Mouse (Mus musculus): Measurements from ENCODE around the gene Rbfox3.
A peak's percentile ranks its signal among the peaks of the same experiment; 100 is the strongest.

Gene Rbfox3

DNA sequence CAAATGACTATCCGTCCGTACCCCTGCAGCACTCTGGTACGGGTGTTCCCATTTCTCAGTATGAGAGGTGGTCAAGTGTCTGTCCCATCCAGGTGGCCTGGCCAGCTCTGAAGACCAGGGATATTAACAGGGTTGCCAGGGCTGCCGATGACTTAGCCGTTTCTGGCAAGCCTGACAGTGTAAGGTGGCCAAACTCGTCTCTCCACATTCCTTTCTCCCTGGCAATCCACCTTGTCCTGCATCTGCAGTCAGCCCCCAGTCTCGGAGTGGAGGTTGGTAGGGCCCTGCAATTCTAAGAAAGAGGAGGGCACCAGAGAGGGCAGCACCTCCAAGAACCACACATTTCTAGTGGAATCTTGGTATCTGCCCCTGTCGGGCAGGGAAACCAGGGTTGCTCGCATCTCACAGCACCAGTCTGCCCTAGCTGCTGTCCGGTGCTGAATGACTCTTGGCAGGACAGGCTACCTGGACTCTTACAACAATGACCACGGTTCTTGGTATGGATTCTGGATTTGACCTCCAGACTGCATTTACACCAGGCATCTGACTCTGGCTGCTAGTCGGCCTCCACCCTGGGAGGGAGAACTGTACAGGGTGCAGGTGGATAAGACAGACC is 370.9 kb downstream of the Rbfox3 start:
- DNase-seq, result no peak

DNA sequence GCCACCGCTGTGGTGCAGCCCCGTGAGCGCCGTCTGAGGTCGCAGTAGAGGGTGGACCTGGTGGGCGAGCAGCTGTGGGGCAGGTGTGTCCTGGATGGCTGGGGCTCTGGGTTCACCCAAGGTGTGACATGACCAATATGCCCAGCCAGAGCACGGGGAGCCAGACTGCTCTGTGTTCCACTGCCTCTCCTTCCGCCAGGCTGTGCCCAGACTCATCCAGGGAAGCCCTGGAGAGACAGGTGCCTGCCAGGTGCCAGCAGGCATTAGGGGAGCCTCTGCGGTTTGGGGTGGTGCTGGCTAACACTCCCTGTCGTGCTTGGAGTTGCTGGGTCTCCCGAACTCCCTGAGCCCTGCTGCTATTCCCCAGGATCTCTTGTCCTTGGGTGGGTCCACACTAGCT is 373.4 kb downstream of the Rbfox3 start:
- no peak for DNase-seq

DNA sequence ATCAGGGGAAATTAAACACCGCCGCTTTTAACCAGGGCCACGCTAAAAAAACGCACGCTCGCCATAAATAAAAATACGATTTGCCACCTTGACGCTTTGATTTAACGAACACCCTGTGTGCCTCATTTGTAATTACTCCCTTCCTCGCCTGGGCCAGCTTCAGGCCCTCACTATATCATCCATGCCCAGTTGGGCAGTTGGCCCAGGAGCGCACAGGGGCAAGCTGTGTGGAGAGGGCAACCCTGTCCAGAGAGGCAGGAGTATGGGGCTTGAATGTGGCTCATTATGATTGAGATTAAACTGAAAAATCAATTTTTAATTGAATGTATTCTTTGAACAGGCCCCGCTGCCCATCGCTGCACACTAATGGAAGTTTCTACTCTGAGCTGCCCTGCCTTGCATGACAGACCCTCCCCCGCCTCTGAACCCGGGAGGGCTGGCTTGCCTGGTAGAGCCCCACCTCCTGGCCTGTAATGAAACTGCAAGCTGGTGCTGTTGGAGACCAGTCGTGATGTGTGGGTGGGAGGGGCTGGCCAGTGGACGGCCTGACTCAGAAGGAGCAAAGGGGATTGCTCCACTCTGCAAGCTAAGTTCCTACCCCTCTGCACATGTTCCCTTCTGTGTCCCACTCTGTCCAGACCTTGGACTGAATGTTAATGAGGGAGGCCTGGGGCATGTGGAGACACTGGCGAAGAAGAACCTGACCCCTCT is 376.9 kb downstream of the Rbfox3 start:
- DNase-seq, result no peak

DNA sequence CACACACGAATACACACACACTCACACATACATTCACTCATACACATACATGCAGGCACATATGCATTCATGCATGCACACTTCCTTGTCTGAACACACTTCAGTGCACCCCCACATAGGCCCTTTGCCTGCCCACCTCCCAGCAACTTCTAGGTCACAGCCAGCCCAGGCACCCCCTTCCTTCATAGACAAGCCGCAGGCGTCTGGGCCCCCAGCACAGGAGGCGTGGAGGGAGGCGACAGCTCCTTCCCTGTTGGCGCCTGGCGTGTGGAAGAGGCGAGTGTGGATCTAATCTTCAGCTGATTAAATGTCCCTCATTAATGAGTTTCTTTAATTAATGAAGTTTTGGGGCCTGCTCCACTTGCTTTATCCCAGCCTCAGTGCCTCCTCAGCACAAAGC is 381.1 kb downstream of the Rbfox3 start:
- no peak for DNase-seq

DNA sequence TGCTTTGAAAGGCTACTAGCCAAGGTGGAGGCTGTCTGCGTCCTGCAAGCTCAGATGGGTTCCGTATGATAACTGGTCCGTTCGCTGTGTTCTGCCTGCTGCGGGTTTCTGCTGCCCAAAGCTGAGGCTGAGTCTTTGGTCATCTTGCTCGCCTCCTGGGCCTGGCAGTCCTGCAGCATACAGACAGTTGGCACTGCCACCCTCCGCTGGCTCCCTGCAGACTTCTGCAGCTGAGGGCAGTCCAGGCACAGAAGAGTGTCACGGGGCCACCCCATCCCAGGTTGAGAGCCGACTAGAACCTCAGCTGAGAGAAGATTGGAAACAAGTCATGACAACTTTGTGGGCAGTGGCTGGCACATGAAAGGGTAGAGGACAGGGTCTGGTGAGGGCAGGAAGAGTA is 382.6 kb downstream of the Rbfox3 start:
- no peak for DNase-seq

DNA sequence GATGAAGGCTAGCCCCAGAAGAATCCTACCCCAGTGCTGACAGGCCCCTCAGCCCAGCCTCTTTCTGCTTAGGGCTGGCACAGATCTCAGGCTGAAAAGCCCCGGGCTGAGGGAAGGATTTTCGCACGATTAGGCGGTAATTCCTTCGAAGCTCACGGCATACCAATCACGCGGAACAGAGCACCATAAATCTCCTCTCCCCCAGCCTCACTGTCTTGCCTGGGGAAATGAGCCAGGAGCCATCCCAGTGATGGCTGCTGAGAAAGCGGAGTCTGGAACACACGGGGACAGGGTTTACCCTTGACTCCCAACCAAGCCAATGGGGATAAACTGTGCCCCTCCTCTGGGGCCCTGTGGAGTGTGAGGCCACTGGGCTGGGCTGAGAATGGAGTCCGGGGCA is 386.3 kb downstream of the Rbfox3 start:
- no peak for DNase-seq

DNA sequence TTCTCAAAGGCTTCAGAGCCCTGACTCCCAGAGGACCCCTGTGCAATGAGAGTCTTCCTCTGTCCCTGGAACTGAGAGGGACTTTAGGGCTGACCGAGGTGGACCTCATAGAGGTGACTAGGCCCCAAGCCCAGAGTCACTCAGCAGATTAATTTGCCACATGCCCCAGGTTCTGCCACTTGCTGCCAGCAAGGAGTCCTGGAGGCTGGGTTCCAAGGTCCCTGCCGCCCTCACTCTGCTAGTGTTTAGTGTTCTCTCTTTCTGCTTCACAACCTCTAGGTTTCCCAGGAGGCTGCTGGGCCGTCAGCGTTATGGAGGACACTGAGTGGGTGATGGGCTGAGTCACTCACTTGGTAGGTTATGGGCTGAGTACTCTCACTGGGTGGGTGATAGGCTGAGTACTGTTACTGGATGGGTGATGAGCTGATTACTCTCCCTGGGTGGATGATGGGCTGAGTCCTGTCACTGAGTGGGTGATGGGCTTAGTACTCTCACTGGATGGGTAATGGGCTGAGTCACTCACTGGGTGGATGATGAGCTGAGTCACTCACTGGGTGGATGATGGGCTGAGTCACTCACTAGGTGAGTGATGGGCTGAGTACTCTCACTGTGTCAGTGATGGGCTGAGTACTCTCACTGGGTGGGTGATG is 387.8 kb downstream of the Rbfox3 start:
- DNase-seq, result peak; percentile 68

DNA sequence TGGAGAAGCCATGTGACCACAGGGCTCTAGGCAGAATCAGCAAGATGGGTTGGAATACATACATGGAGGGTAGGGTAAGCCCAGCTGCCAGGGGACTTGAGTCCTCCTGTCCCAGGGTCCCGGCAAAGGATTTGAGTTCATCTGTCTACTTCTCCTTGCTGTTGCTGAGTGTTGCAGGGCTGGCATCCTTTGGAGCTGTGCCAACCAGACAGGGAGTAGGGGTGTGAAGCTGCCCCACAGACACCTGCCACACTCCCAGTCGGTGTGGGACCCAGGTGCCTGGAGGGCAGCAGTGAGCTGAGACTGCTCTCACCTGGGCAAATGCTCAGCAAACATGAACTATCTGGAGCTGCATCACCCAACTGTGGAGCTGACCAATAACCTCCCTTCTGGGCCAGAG is 390.5 kb downstream of the Rbfox3 start:
- no peak for DNase-seq

DNA sequence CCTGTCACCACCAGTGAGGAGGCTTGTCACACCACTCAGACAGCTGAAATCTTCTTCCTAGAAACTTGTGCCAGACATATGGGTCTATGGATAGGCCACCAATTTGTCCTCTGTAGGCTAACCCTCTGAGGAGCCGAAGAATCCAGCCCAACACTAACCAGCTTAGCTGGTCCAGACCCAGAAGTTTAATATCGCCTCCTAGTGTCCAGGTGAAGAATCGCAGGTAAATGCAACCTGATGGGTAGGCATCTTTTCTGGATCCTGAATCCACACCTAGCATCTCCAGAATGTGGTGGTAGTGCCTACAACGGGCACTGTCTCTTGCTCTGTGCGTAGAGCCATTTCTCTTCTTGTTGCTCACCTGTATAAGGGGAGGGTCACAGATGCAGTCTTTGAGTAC is 391.1 kb downstream of the Rbfox3 start:
- DNase-seq, result no peak

DNA sequence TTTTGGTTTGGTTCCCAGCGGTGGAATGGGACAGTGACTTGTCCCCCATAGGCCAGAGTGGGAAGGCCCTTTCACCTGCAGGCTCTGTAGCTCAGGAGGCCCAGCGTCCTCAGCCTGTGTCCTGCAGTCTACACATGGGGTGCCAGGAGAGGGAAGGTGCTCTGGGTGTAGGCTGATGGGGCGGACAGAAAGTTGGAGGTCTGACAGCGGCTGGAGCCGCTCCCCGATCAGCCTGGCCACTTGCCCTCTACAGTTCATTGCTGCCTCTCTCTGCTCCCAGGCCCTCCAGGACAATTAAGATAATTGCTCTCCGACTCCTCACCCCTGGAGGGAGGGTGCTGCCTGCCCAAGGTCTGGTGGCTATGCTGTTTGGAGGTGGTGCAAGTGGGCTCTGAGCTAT is 392.7 kb downstream of the Rbfox3 start:
- DNase-seq, result no peak

DNA sequence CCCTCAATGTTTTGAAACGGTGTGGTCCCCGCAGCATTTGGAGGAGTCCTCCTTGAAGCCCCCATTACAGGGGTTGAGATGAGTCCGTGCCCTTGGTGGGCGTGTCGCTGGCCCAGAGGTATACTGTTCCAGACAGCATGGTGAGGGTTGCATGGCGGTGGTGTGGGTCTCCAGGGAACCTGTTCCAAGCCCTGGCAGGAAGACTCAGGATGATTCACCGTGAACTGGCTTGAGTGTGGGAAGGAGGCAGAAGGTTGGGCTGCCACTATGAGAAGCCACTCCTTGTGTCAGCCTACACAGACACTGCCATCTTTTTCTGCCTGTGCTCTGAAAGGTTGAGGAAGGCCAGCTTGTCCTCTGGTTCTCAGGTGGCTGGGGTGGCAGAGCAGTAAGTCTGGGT is 393.5 kb downstream of the Rbfox3 start:
- no peak for DNase-seq

DNA sequence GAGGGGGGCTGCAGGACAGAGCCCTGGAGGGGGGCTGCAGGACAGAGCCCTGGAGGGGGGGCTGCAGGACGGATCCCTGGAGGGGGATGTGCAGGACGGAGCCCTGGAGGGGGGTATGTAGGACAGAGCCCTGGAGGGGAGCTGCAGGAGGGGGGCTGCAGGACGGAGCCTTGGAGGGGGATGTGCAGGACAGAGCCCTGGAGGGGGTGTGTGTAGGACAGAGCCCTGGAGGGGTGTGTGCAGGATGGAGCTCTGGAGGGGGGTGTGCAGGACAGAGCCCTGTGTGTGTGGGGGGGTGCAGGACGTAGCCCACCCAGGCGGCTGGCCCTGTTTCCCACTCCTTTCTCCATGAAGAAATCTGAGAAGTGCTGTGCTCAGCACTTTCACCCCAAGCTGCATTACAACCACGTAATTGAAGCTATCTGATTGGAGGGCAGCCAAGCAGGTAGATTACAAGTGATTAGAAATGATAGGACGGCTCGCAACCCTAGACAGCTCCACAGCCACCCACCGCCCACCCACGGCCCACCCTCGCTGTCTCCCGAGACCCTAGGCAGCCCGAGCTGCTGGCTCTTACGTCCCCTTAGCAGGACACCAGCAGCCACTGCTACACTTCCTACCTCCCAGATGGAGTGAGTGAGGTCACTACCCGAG is 399.0 kb downstream of the Rbfox3 start:
- no peak for DNase-seq

DNA sequence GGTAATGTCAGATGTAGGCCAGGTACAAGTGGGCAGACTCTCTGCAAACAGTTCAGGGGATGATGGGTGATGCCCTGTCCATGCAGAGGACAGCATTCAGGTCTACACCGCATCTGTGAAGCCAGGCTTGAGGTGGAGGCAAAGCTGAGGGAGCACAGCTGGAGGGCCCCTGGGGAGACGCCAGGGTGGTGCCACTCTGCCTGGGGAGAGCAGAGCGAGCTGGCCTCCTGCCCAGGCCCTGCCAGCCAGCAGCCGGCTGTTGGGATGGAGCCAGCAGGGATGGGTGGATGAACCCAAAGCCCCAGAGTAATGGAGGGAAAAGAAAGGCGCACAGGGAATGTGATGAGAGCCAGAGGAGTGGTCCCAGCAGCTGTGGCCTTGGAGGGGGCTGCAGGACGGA is 399.5 kb downstream of the Rbfox3 start:
- peak; percentile 74 for DNase-seq

DNA sequence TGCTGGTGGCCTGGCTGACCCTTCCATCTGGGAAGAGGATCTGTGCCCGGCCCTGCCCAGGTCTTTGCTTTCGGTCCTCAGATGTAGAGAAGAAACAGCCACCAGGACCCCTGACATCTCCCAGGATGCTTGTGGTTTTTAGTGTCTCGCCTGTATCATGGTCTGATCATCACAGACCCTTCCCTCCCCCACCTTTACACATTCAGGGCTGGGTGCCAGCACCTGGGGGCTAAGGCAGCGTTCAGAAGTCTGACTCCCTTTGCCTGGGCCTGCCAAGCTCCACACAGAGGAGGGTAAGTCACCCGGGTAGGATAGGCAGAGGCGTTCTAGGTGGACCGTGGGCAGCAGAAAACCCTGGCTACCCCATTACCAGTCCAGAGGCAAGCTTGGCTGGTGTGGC is 403.1 kb downstream of the Rbfox3 start:
- no peak for DNase-seq

DNA sequence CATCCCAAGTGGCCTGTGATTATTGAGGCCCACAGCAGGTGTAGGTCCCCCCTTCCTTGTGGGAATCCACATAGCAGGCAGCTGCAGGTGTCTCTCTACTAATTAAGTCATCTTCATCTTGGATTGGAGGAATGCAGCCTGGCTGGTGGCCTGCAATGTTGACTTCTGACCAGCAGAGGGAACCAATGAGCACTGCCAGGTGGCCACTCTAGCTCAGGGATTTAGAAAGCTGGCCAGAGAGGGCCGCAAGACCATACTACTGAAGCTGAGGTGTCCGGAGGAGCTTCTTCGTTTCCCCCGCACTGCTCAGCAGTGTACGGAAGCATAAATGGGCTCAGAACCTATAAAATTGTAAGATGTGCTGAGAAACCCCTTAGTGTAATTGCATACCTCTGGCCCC is 403.5 kb downstream of the Rbfox3 start:
- peak; percentile 82 for DNase-seq

DNA sequence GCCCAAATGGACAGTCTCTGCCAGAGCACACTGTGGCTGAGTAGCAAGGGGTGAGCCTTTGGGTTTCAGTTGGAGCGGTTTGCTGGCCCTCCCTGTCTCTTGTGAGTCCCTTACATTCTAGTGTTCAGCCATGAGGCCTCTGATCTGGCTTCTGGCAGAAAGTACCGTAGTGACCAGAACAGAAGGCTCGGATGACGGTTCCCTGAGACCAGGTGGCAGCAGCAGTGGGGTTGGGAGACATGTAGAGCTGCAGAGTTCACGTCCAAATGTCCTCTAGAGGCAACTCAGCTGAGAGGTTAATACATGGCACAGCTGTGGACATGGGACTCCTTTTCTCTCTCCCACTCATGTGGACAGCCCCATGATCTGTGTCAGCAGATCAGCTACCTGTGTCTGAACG is 404.3 kb downstream of the Rbfox3 start:
- no peak for DNase-seq

DNA sequence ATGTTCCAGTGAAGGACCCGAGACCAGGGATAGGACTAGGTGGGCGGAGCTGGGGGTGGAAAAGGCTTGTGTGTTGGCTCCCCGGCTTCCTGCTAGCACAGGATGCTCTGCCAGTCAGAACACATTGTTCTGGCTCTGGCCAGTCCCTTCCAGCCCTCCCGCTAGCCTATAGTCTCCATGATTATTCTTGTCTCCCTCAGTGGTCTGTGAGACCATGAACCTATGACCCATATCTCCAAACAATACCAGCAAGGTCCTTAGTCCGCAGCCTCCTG is 407.3 kb downstream of the Rbfox3 start:
- peak; percentile 62 for DNase-seq

DNA sequence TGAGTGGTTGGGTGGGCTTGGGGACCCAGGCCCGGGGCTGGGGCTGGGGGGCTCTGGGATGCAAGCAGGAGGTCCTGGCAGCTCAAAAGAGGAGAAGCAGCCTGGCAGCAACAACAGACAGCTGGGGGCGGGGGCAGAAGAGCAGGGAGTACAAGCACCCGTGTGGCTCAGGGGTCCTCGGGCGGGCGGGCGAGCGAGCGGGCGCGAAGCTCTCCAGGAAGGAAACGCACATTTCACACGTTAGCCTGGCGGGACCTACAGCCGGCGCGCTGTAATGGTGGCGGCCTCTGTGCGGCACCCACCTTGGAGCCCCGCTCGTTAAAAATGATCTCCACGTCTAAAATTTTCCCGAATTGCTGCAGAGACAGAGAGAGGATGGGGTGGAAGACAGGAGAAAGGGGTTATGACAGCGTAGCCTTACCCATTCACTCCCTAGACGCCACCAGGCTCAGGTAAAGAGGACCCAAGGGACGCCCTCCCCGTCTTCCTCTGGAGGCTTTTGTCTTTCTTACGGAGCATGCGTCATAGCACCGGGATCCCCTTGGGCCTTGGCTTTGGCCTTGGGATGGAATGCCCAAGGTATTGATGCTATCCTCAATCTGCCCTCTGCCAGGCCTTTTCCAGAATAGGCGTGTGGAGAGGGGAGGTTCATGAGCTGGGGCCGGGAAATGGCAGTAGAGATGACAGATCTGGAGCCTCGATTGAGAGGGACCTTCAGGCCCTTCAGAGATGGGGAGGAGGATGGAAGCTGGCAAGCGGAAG is 407.8 kb downstream of the Rbfox3 start:
- no peak for DNase-seq

DNA sequence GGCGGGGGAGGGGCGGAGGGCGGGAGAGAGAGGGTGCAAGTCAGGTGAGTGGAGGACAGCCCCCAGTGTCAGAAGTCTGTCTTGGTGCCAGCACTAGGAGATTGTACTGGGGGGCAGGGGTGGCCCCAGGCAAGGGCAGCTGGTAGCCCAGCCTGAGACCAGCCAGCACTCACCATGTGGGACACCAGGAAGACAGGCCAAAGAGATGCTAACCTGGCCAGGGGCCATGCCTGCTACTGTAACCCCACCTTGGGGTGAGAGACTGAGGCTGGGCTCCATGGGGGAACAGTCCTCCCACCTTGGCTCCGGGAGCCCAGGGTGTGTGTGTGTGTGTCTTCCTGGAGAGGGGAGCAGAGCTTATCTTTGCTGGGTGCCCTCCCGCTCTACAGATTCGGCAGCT is 408.4 kb downstream of the Rbfox3 start:
- no peak for DNase-seq

DNA sequence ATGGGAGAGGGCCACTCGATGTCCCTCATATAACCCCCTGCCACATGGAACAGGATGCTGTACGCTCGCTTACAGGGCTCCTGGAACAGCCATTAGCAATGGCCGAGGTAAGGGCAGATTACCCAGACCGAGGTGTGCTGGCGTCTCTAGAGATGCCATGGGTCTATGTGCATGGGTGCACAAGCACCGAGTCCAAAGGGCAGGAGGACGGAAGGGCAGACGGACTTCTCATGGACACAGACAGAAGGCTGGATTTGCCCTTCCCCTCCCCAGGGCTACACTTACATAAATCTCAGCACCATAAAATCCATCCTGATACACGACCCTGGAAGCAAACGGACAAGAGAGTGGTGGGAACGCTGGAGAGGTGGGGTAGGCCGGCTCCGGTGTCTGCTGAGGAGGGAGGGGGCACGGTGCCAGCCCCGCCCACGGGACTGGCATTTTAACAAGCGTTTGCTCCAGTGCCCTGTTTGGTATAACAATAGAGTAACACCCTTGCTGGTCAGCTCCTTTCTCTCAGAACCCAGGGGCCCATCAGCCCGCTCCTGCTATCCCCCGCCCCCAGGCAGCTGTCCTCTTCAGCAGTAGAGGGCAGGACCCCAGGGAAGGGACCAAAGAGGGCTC is 415.2 kb downstream of the Rbfox3 start:
- DNase-seq, result no peak

DNA sequence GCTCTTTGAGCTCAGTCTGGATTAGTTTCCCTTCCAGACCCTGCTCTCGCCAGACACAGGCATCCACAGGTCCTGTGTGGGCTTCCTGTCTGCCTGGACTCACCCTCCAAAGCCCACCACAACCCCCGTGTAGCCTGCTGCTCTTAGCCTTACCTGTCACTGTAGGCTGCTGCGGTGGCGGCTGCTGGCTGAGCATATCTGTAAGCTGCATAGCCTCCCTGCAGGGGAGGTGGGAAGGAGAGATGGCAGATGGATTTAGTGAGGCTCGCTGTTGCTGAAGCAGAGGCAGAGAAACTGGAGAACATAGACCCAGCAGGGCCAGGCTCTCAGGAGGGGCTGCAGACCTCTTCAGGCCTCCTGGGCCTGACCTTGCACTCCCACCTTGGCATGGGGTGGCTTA is 416.3 kb downstream of the Rbfox3 start:
- peak; percentile 57 for DNase-seq

DNA sequence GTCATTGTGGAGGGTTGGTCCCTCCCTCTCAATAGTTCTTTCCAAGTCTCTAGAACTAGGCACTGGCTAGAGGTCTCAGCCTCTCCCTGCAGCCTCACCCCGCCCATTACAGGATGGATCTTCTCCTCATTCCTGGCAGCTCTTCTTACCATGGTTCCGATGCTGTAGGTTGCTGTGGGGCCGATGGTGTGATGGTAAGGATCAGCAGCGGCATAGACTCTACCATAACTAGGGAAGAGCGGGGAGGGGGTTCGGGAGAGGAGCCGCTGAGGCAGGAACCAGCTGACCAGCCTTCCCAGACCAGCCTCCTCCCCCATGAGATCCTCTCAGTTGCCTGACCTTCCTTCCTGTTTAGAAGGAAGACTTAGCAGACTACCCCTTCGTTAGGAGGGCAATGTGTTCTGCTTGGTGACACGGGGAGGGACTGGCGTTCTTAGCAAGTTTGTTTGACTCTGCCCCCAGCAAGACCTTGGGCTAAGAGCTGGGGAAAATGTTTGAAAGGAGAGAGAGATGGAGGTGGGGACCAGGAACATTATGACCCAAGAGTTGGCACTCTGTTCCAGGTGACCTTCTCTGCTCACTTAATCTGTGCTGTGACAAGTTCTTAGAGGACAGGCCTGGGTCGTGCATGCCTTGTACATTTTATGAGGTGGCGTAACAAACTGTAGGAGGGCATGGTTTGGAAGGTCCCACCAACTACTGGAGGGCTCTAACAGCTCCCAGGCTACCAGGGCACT is 417.2 kb downstream of the Rbfox3 start:
- DNase-seq, result no peak
